Mouse (Mus musculus): ENCODE results near the gene Gpr26. TPM values are rescaled to one million over a fixed set of nuclear protein-coding genes. Genes with fewer than 3 reads are reported as not detected.

Gpr26 gene
- polyA plus RNA-seq, 2 experiments = not detected

DNA sequence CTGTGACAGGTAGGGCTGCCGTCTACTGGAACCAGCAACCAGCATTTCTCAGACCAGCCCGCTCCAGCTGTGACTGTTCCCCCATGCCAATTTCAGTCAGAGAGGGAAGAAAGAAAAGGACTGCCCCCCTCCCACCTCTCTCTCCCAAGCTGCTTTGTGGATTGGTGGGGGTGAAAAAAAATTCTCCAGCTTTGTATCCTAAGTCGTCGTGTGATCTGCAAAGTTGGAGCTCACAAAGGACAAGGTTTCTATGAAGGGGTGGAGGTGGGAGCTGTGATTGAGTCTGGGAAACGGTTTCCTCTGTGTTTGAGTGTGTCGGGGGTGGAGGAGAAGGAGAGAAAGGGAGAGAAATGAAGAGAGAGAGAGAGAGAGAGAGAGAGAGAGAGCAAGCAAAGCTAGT lies 9.6 kb downstream of the Gpr26 start:
- H3K27ac ChIP-seq = no peak overlapping the region
- no peaks in the 10 kb centered on the region for H3K4me1 ChIP-seq (replicated peaks; ENCODE audit: control insufficient read depth in 2 of 2, insufficient read depth in 2 of 2, low read length in 1 of 2)
- H3K9ac ChIP-seq (replicated peaks) = no peak overlapping the region
- H3K4me2 ChIP-seq (ENCODE audit: low read depth) = no peak overlapping the region
- ATAC-seq (ENCODE audit: insufficient read depth) (no peak), DNase-seq (ENCODE audit: low read depth in 3 of 3, low spot score in 3 of 3) (no peak)
- no peaks in the 10 kb centered on the region for H3K36me3 ChIP-seq (replicated peaks; ENCODE audit: control insufficient read depth, insufficient read depth, low read depth)
- H3K27me3 ChIP-seq (ENCODE audit: control insufficient read depth, insufficient read depth, low read length) = no peaks in the 10 kb centered on the region
- WGBS (ENCODE audit: insufficient replicate concordance) = 49% methylated on average over 6 of the region's 6 CpGs
- no peak overlapping the region for H3K4me3 ChIP-seq (ENCODE audit: insufficient read depth in 1 of 2, low read depth in 2 of 2, low read length in 2 of 2)
- TF ChIP-seq EP300 (IDR thresholded peaks at IDR 0.05; ENCODE audit: low read depth) (no peak), CTCF (IDR thresholded peaks at IDR 0.05; ENCODE audit: low read depth) (no peak)
- no peaks in the 10 kb centered on the region for H3K9me3 ChIP-seq (ENCODE audit: control insufficient read depth, low read length)

DNA sequence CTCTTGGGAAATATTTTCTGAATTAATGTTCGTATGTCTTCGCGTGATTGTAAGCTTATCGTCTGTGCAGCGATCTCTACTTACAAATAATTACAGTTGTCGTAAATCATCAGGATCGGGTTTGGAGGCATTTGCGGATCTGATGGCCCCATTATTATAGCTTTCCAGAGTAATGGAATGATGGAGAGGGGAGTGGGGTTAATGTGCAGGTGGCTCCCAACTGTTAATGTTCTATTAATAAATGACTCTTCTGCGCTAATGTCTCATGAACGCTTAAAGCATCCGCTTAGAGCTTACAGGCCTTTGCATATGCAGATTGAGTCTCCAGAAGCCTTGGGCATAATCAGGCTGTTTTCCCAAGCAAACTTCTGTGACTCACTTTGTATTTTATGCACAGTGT lies 12.3 kb downstream of the Gpr26 start:
- WGBS (ENCODE audit: insufficient replicate concordance) = 82% methylated on average over 11 of the region's 11 CpGs
- Histone ChIP-seq H3K4me2 (ENCODE audit: low read depth) (no peak overlapping the region), H3K27me3 (ENCODE audit: control insufficient read depth, insufficient read depth, low read length) (no peaks in the 10 kb centered on the region), H3K4me1 (replicated peaks; ENCODE audit: control insufficient read depth in 2 of 2, insufficient read depth in 2 of 2, low read length in 1 of 2) (no peaks in the 10 kb centered on the region), H3K27ac (no peak overlapping the region), H3K36me3 (replicated peaks; ENCODE audit: control insufficient read depth, insufficient read depth, low read depth) (no peaks in the 10 kb centered on the region), H3K9ac (replicated peaks) (no peak overlapping the region), H3K9me3 (ENCODE audit: control insufficient read depth, low read length) (no peaks in the 10 kb centered on the region), H3K4me3 (ENCODE audit: insufficient read depth in 1 of 2, low read depth in 2 of 2, low read length in 2 of 2) (no peak overlapping the region)
- ATAC-seq (ENCODE audit: insufficient read depth) = no peak
- TF ChIP-seq EP300 (IDR thresholded peaks at IDR 0.05; ENCODE audit: low read depth) (no peak), CTCF (IDR thresholded peaks at IDR 0.05; ENCODE audit: low read depth) (no peak)
- DNase-seq (ENCODE audit: low read depth in 3 of 3, low spot score in 3 of 3) = no peak

DNA sequence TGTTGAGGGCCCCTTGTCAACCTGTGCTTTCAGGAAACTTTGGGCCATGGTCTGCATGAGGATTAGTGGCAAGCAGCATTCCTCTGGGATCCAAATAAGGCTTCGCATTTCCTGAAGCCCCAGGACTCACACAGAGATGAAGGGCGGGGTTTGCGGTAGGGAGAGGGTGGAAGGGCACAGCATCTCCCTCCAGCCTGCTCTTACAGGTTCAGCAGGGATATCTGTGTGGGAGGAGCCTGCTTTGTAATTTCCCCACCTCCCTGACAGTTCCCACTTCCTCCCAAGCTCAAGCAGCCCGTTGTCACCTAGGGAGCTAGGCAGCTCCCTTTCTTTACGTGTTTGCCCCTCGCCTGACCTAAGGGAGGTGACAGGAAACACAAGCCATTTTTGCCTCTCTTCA lies 22.8 kb downstream of the Gpr26 start:
- Histone ChIP-seq H3K9me3 (ENCODE audit: control insufficient read depth, low read length) (no peaks in the 10 kb centered on the region), H3K27me3 (ENCODE audit: control insufficient read depth, insufficient read depth, low read length) (no peaks in the 10 kb centered on the region), H3K36me3 (replicated peaks; ENCODE audit: control insufficient read depth, insufficient read depth, low read depth) (no peaks in the 10 kb centered on the region), H3K9ac (replicated peaks) (no peak overlapping the region), H3K4me3 (ENCODE audit: insufficient read depth in 1 of 2, low read depth in 2 of 2, low read length in 2 of 2) (no peak overlapping the region), H3K4me2 (ENCODE audit: low read depth) (no peak overlapping the region), H3K4me1 (replicated peaks; ENCODE audit: control insufficient read depth in 2 of 2, insufficient read depth in 2 of 2, low read length in 1 of 2) (no peaks in the 10 kb centered on the region), H3K27ac (no peak overlapping the region)
- ATAC-seq (ENCODE audit: insufficient read depth) = no peak
- 15% methylated on average over 6 of the region's 6 CpGs for WGBS (ENCODE audit: insufficient replicate concordance)
- DNase-seq (ENCODE audit: low read depth in 3 of 3, low spot score in 3 of 3) = no peak
- TF ChIP-seq CTCF (IDR thresholded peaks at IDR 0.05; ENCODE audit: low read depth) = no peak

DNA sequence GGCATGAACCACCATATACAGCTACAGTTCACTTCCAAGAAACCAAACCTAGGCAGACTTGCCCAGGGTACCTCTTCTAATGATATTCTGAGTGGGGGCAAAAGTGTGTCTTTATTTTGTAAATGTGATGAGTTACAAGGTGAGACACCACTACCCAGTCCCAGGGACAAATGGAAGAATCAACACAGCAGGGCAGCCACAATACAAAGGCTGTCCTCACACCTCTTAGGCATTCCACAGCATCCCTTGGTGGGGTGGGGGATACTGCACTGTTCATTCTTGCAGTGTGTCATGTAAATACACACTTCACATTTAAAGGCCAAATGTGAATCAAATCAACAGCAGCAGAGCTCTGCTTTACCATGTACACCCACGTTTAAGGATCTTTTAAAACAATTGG lies 26.0 kb downstream of the Gpr26 start:
- no peaks in the 10 kb centered on the region for H3K27me3 ChIP-seq (ENCODE audit: control insufficient read depth, insufficient read depth, low read length)
- no peak overlapping the region for H3K4me3 ChIP-seq (ENCODE audit: insufficient read depth in 1 of 2, low read depth in 2 of 2, low read length in 2 of 2)
- no peaks in the 10 kb centered on the region for H3K36me3 ChIP-seq (replicated peaks; ENCODE audit: control insufficient read depth, insufficient read depth, low read depth)
- no peak overlapping the region for H3K9ac ChIP-seq (replicated peaks)
- WGBS (ENCODE audit: insufficient replicate concordance) = 38% methylated on average over 1 of the region's 1 CpGs
- TF ChIP-seq EP300 (IDR thresholded peaks at IDR 0.05; ENCODE audit: low read depth) = no peak
- no peak for TF ChIP-seq CTCF (IDR thresholded peaks at IDR 0.05; ENCODE audit: low read depth)
- H3K4me1 ChIP-seq (replicated peaks; ENCODE audit: control insufficient read depth in 2 of 2, insufficient read depth in 2 of 2, low read length in 1 of 2) = no peaks in the 10 kb centered on the region
- ATAC-seq (ENCODE audit: insufficient read depth) (no peak), DNase-seq (ENCODE audit: low read depth in 3 of 3, low spot score in 3 of 3) (no peak)
- H3K27ac ChIP-seq = no peak overlapping the region
- H3K9me3 ChIP-seq (ENCODE audit: control insufficient read depth, low read length) = no peaks in the 10 kb centered on the region
- no peak overlapping the region for H3K4me2 ChIP-seq (ENCODE audit: low read depth)

DNA sequence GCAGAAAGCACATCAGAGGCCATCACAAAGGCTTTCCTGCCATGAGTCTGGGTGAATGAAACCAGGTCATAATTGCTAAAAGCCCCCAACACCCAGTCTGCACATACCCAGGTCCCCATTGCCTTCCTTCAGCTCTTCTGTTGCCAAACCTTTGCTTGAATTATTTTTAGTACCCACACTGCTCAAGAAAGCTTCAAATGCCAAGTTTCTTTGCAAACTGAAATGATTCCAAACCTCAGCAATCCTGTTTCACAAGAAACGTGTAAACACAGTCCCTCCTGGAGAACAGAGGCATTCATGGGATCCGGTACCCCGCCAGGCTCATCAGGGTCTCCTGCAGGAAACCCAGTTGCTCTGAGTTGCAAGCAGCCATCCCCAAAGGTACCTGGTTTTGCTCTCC lies 26.6 kb downstream of the Gpr26 start:
- no peaks in the 10 kb centered on the region for H3K36me3 ChIP-seq (replicated peaks; ENCODE audit: control insufficient read depth, insufficient read depth, low read depth)
- DNase-seq (ENCODE audit: low read depth in 3 of 3, low spot score in 3 of 3) (no peak), ATAC-seq (ENCODE audit: insufficient read depth) (no peak)
- H3K4me2 ChIP-seq (ENCODE audit: low read depth) = no peak overlapping the region
- no peak overlapping the region for H3K27ac ChIP-seq
- no peaks in the 10 kb centered on the region for H3K9me3 ChIP-seq (ENCODE audit: control insufficient read depth, low read length)
- H3K27me3 ChIP-seq (ENCODE audit: control insufficient read depth, insufficient read depth, low read length) = no peaks in the 10 kb centered on the region
- 55% methylated on average over 3 of the region's 3 CpGs for WGBS (ENCODE audit: insufficient replicate concordance)
- H3K9ac ChIP-seq (replicated peaks) = no peak overlapping the region
- TF ChIP-seq EP300 (IDR thresholded peaks at IDR 0.05; ENCODE audit: low read depth) = no peak
- no peak for TF ChIP-seq CTCF (IDR thresholded peaks at IDR 0.05; ENCODE audit: low read depth)
- H3K4me1 ChIP-seq (replicated peaks; ENCODE audit: control insufficient read depth in 2 of 2, insufficient read depth in 2 of 2, low read length in 1 of 2) = no peaks in the 10 kb centered on the region
- no peak overlapping the region for H3K4me3 ChIP-seq (ENCODE audit: insufficient read depth in 1 of 2, low read depth in 2 of 2, low read length in 2 of 2)
